Mouse (Mus musculus): ENCODE data around the gene Hectd4. TPM values are rescaled to one million over a fixed set of nuclear protein-coding genes. Genes with fewer than 3 reads are reported as not detected.
"Not testable (repeated sequence)": the region's sequence is repeated elsewhere in the genome, so short reads cannot be mapped to it uniquely, and the experiment has no call there.

Gene Hectd4
- polyA plus RNA-seq, 1 experiment from 2014 or later: 35.2 TPM

DNA sequence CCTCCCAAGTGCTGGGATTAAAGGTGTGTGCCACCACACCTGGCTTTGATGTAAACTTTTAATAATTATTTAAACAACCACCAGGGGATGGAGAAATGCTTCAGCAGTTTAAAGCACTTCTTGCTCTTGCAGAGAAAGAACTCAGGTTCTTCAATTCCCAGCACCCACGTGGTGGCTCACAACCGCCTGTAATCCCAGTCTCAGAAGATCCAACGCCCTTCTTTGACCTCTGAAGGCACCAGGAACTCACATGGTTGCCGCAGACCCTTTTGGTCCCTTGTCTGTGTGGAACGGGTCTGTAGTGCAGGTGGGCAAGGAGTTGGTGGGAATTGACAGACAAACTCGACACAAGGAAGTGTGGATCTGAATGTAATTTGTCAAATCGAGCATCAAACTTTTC is 5.3 kb upstream of the Hectd4 start:
- H3K4me1 ChIP-seq (ENCODE audit: control insufficient read depth, insufficient read depth, low read length): no peaks in the 10 kb centered on the region
- no peak overlapping the region for H3K9ac ChIP-seq (replicated peaks; ENCODE audit: low read depth, low read length)
- H3K9me3 ChIP-seq (ENCODE audit: control insufficient read depth, low read length): no peaks in the 10 kb centered on the region
- H3K4me3 ChIP-seq (ENCODE audit: low read depth, low read length): no peak overlapping the region
- peaks cover 21% of the 10 kb centered on the region for H3K36me3 ChIP-seq (ENCODE audit: control insufficient read depth, insufficient read depth, low read length)
- no peaks in the 10 kb centered on the region for H3K27me3 ChIP-seq (ENCODE audit: control insufficient read depth, insufficient read depth, low read length)
- no peak overlapping the region for H3K4me2 ChIP-seq (ENCODE audit: low read depth, low read length)
- no peak for ATAC-seq (ENCODE audit: low read depth)
- WGBS: 61% methylated on average over 7 of the region's 7 CpGs
- no peak overlapping the region for H3K27ac ChIP-seq (ENCODE audit: low read depth, low read length)

- Histone ChIP-seq H3K4me2 (ENCODE audit: low read depth, low read length) (no peak overlapping the region), H3K9ac (replicated peaks; ENCODE audit: low read depth, low read length) (no peak overlapping the region), H3K4me1 (ENCODE audit: control insufficient read depth, insufficient read depth, low read length) (no peaks in the 10 kb centered on the region), H3K4me3 (ENCODE audit: low read depth, low read length) (no peak overlapping the region), H3K36me3 (ENCODE audit: control insufficient read depth, insufficient read depth, low read length) (peaks cover 15% of the 10 kb centered on the region; the same call in 1 of the 2 replicates), H3K27ac (ENCODE audit: low read depth, low read length) (no peak overlapping the region), H3K27me3 (ENCODE audit: control insufficient read depth, insufficient read depth, low read length) (no peaks in the 10 kb centered on the region), H3K9me3 (ENCODE audit: control insufficient read depth, low read length) (no peaks in the 10 kb centered on the region)
- 51% methylated on average over 13 of the region's 13 CpGs for WGBS
- ATAC-seq (ENCODE audit: low read depth): no peak
These were observed 4.5 kb upstream of the Hectd4 start for GRCm38 (mm10) chr5:121215380-121216125.

- H3K36me3 ChIP-seq (ENCODE audit: control insufficient read depth, insufficient read depth, low read length): peaks cover 10% of the 10 kb centered on the region; the same call in 1 of the 2 replicates
- no peak overlapping the region for H3K4me3 ChIP-seq (ENCODE audit: low read depth, low read length)
- H3K4me2 ChIP-seq (ENCODE audit: low read depth, low read length): no peak overlapping the region
- ATAC-seq (ENCODE audit: low read depth): no peak
- no peaks in the 10 kb centered on the region for H3K4me1 ChIP-seq (ENCODE audit: control insufficient read depth, insufficient read depth, low read length)
- WGBS: 76% methylated on average over 12 of the region's 12 CpGs
- H3K27me3 ChIP-seq (ENCODE audit: control insufficient read depth, insufficient read depth, low read length): no peaks in the 10 kb centered on the region
- no peaks in the 10 kb centered on the region for H3K9me3 ChIP-seq (ENCODE audit: control insufficient read depth, low read length)
- H3K27ac ChIP-seq (ENCODE audit: low read depth, low read length): no peak overlapping the region
- no peak overlapping the region for H3K9ac ChIP-seq (replicated peaks; ENCODE audit: low read depth, low read length)
These were observed 3.9 kb upstream of the Hectd4 start for GRCm38 (mm10) chr5:121216126-121216446.

DNA sequence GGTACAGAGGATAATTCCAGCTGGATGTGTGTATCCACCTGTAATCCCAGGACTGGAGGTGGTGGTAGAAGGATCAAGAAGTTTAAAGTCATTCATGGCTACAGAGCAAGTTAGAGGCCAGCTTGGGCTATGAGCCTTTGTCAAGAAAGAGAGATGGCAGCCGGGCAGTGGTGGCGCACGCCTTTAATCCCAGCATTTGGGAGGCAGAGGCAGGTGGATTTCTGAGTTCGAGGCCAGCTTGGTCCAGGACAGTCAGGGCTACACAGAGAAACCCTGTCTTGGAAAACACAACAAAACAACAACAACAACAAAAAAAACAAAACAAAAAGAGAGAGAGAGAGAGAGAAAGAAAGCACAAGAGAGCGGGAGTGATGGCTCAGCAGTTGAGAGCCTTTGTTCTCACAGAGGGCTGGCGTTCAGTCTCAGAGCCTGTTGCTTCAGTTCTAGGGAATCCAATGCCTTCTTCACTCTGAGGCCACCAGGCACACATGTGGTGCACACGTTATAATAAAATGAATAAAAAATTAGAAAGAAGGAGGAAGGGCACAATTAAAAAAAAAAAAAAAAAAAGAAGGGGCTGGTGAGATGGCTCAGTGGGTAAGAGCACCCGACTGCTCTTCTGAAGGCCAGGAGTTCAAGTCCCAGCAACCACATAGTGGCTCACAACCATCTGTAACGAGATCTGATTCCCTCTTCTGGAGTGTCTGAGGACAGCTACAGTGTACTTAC is 3.3 kb upstream of the Hectd4 start:
- WGBS: 88% methylated on average over 9 of the region's 9 CpGs
- H3K9me3 ChIP-seq (ENCODE audit: control insufficient read depth, low read length); H3K4me2 ChIP-seq (ENCODE audit: low read depth, low read length); H3K27ac ChIP-seq (ENCODE audit: low read depth, low read length); ATAC-seq (ENCODE audit: low read depth); H3K4me1 ChIP-seq (ENCODE audit: control insufficient read depth, insufficient read depth, low read length); H3K4me3 ChIP-seq (ENCODE audit: low read depth, low read length); H3K27me3 ChIP-seq (ENCODE audit: control insufficient read depth, insufficient read depth, low read length); H3K9ac ChIP-seq (replicated peaks; ENCODE audit: low read depth, low read length); H3K36me3 ChIP-seq (ENCODE audit: control insufficient read depth, insufficient read depth, low read length): not testable (repeated sequence)

DNA sequence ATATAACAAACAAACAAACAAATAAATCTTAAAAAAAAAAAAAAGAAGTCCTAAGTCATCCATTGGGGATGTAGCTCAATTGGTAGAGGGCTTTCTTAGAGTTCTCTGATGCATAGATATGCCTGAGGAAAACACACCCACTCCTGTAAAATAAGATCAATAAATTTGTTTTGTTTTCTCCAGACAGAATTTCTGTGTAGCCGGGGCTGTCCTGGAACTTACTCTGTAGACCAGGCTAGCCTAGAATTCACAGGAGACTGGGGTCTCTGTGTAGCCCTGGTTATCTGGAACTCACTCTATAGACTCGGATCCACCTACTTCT is 2.7 kb upstream of the Hectd4 start:
- no peak overlapping the region for H3K9ac ChIP-seq (replicated peaks; ENCODE audit: low read depth, low read length)
- 86% methylated on average over 2 of the region's 2 CpGs for WGBS
- no peak for ATAC-seq (ENCODE audit: low read depth)
- no peak overlapping the region for H3K4me3 ChIP-seq (ENCODE audit: low read depth, low read length)
- peaks cover 5% of the 10 kb centered on the region for H3K4me1 ChIP-seq (ENCODE audit: control insufficient read depth, insufficient read depth, low read length)
- H3K9me3 ChIP-seq (ENCODE audit: control insufficient read depth, low read length): no peaks in the 10 kb centered on the region
- H3K36me3 ChIP-seq (ENCODE audit: control insufficient read depth, insufficient read depth, low read length): peaks cover 2% of the 10 kb centered on the region; the same call in 1 of the 2 replicates
- no peak overlapping the region for H3K27ac ChIP-seq (ENCODE audit: low read depth, low read length)
- H3K27me3 ChIP-seq (ENCODE audit: control insufficient read depth, insufficient read depth, low read length): no peaks in the 10 kb centered on the region
- no peak overlapping the region for H3K4me2 ChIP-seq (ENCODE audit: low read depth, low read length)

DNA sequence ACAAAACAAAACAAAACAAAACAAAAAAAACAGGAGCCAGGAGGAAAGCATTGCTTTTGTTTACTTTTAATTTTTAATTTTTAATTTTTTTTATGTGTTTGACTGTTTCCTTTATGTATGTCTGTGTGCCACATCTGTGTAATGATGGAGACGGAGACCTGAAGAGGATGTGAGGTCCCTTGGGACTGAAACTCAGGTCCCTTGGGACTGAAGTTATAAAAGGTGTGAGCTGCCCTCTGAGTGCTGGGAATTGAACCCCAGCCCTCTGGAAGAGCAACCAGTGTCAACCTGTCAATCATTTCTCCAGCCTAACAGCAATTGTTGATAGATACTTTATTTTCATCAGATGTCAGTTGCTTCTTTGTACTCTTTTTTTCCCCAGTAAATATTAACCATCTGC is 829 bp upstream of the Hectd4 start:
- Histone ChIP-seq H3K9me3 (ENCODE audit: control insufficient read depth, low read length) (no peaks in the 10 kb centered on the region), H3K4me3 (ENCODE audit: low read depth, low read length) (peak overlapping the region; percentile 100; the same call in 1 of the 2 replicates), H3K4me1 (ENCODE audit: control insufficient read depth, insufficient read depth, low read length) (peaks cover 13% of the 10 kb centered on the region), H3K27me3 (ENCODE audit: control insufficient read depth, insufficient read depth, low read length) (no peaks in the 10 kb centered on the region), H3K4me2 (ENCODE audit: low read depth, low read length) (peak overlapping the region; percentile 76; the same call in 1 of the 2 replicates), H3K36me3 (ENCODE audit: control insufficient read depth, insufficient read depth, low read length) (no peaks in the 10 kb centered on the region), H3K9ac (replicated peaks; ENCODE audit: low read depth, low read length) (no peak overlapping the region), H3K27ac (ENCODE audit: low read depth, low read length) (no peak overlapping the region)
- WGBS: 83% methylated on average over 1 of the region's 1 CpGs
- ATAC-seq (ENCODE audit: low read depth): no peak

DNA sequence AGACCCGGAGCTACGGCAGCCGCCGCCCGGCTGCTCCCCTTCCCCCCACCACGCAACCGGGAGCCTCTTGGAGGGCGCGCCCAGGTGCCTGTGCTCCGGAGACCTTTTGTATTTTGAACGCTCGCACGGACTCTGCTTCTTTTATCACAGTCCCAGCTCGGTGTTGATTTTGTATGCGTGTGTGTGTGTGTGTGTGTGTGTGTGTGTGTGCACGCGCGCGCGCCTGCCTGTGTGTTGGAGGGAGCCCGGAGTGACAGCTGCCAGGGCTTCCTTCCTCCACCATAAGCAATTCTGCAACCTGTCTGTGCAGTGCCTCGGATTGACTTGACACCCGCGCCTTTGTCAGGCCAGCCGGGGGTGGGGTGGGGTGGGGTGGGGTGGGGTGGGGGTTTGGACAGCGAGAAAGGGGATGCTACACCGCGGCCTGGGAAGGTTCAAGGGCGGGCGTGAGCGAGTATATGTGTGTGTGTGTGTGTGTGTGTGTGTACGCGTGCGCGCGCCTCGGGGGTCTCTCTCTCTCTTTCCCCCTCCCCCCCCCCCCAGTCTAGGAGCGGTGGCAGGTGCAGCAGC is 798 bp downstream of the Hectd4 start:
- Histone ChIP-seq H3K9ac (replicated peaks; ENCODE audit: low read depth, low read length) (peak overlapping the region; percentile 98), H3K4me2 (ENCODE audit: low read depth, low read length) (peak overlapping the region; percentile 76), H3K9me3 (ENCODE audit: control insufficient read depth, low read length) (no peaks in the 10 kb centered on the region), H3K4me3 (ENCODE audit: low read depth, low read length) (peak overlapping the region; percentile 100), H3K27me3 (ENCODE audit: control insufficient read depth, insufficient read depth, low read length) (no peaks in the 10 kb centered on the region), H3K27ac (ENCODE audit: low read depth, low read length) (peak overlapping the region; percentile 94), H3K4me1 (ENCODE audit: control insufficient read depth, insufficient read depth, low read length) (peaks cover 13% of the 10 kb centered on the region), H3K36me3 (ENCODE audit: control insufficient read depth, insufficient read depth, low read length) (no peaks in the 10 kb centered on the region)
- peak; percentile 64 for ATAC-seq (ENCODE audit: low read depth)
- WGBS: 0% methylated on average over 32 of the region's 38 CpGs

GRCm38 (mm10) chr5:121221328-121221850 is 1.4 kb downstream of the Hectd4 start:
- WGBS: 8% methylated on average over 23 of the region's 23 CpGs
- Histone ChIP-seq H3K9me3 (ENCODE audit: control insufficient read depth, low read length) (no peaks in the 10 kb centered on the region), H3K36me3 (ENCODE audit: control insufficient read depth, insufficient read depth, low read length) (no peaks in the 10 kb centered on the region), H3K4me2 (ENCODE audit: low read depth, low read length) (peak overlapping the region; percentile 76), H3K27me3 (ENCODE audit: control insufficient read depth, insufficient read depth, low read length) (no peaks in the 10 kb centered on the region), H3K27ac (ENCODE audit: low read depth, low read length) (peak overlapping the region; percentile 94), H3K4me1 (ENCODE audit: control insufficient read depth, insufficient read depth, low read length) (peaks cover 13% of the 10 kb centered on the region), H3K4me3 (ENCODE audit: low read depth, low read length) (peak overlapping the region; percentile 100), H3K9ac (replicated peaks; ENCODE audit: low read depth, low read length) (peak overlapping the region; percentile 98)
- no peak for ATAC-seq (ENCODE audit: low read depth)

DNA sequence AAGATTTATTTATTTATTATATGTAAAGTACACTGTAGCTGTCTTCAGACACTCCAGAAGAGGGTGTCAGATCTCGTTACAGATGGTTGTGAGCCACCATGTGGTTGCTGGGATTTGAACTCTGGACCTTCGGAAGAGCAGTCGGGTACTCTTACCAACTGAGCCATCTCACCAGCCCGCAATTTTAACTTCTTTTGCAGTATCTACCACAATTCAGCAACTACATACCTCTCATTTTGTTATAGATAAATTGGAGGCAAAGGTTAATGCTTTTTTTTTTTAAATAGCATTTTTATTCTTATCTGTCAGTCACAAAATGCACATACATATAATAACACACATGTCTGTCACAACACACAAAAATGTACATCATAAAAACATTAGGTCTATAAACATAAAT is 4.0 kb downstream of the Hectd4 start:
- 96% methylated on average over 3 of the region's 4 CpGs for WGBS
- peaks cover 13% of the 10 kb centered on the region for H3K4me1 ChIP-seq (ENCODE audit: control insufficient read depth, insufficient read depth, low read length)
- H3K9ac ChIP-seq (replicated peaks; ENCODE audit: low read depth, low read length); H3K36me3 ChIP-seq (ENCODE audit: control insufficient read depth, insufficient read depth, low read length); H3K27me3 ChIP-seq (ENCODE audit: control insufficient read depth, insufficient read depth, low read length); H3K9me3 ChIP-seq (ENCODE audit: control insufficient read depth, low read length); ATAC-seq (ENCODE audit: low read depth); H3K4me2 ChIP-seq (ENCODE audit: low read depth, low read length); H3K4me3 ChIP-seq (ENCODE audit: low read depth, low read length); H3K27ac ChIP-seq (ENCODE audit: low read depth, low read length): not testable (repeated sequence)
